Mouse (Mus musculus) myocyte (in vitro differentiated cells): Measurements from ENCODE around the gene Jazf1.

Experiments used
- E2F4 ChIP-seq: IDR thresholded peaks from one replicate; pipeline ENCODE4 v1.6.1; 2011; ENCODE audit warnings: mild to moderate bottlenecking, control low read depth, moderate library complexity; ENCODE audit not compliant: insufficient read depth
- MAX ChIP-seq: IDR thresholded peaks from one replicate; pipeline ENCODE4 v1.6.1; 2011; ENCODE audit warnings: low read depth, mild to moderate bottlenecking, control low read depth
- MYOG ChIP-seq, 3 experiments: IDR thresholded peaks; one replicate each; pipeline ENCODE4 v1.6.1; 2011; ENCODE audit warnings: control low read depth in 2 of 3, low read depth in 2 of 3, mild to moderate bottlenecking in 2 of 3; ENCODE audit not compliant: insufficient read length in 2 of 3, control insufficient read depth in 1 of 3, insufficient read depth in 1 of 3
- POLR2A ChIP-seq: IDR thresholded peaks from one replicate; pipeline ENCODE4 v1.6.1; 2011; ENCODE audit warnings: low read depth, mild to moderate bottlenecking, control low read depth, moderate library complexity; ENCODE audit not compliant: insufficient read length
- POLR2AphosphoS2 ChIP-seq: IDR thresholded peaks from one replicate; pipeline ENCODE4 v1.6.1; 2011; ENCODE audit warnings: low read depth, control low read depth; ENCODE audit not compliant: insufficient read length
- REST ChIP-seq: IDR thresholded peaks from one replicate; pipeline ENCODE4 v1.6.1; 2011; ENCODE audit warnings: mild to moderate bottlenecking, control low read depth, moderate library complexity; ENCODE audit not compliant: insufficient read depth, insufficient read length
- SRF ChIP-seq: IDR thresholded peaks from one replicate; pipeline ENCODE4 v1.6.1; 2011; ENCODE audit warnings: low read depth; ENCODE audit not compliant: control insufficient read depth, insufficient read length
- TCF12 ChIP-seq: IDR thresholded peaks from one replicate; pipeline ENCODE4 v1.6.1; 2011; ENCODE audit warnings: mild to moderate bottlenecking, control low read depth; ENCODE audit not compliant: poor library complexity, insufficient read depth, severe bottlenecking

- TF ChIP-seq MAX (no peak), TCF12 (no peak), POLR2A (no peak), REST (no peak), MYOG (IDR thresholded peaks at IDR 0.05; ENCODE audit: control insufficient read depth in 1 of 3, insufficient read depth in 1 of 3, insufficient read length in 2 of 3, low read depth in 2 of 3) (no peak), SRF (no peak), POLR2AphosphoS2 (no peak), E2F4 (no peak)
Observed at GRCm38 (mm10) chr6:52841611-52842010, 226.8 kb downstream of the Jazf1 start.
